Mouse (Mus musculus): ENCODE results near the gene Haus2.
"Not testable (repeated sequence)": the region's sequence is repeated elsewhere in the genome, so short reads cannot be mapped to it uniquely, and the experiment has no call there.

The Haus2 gene

DNA sequence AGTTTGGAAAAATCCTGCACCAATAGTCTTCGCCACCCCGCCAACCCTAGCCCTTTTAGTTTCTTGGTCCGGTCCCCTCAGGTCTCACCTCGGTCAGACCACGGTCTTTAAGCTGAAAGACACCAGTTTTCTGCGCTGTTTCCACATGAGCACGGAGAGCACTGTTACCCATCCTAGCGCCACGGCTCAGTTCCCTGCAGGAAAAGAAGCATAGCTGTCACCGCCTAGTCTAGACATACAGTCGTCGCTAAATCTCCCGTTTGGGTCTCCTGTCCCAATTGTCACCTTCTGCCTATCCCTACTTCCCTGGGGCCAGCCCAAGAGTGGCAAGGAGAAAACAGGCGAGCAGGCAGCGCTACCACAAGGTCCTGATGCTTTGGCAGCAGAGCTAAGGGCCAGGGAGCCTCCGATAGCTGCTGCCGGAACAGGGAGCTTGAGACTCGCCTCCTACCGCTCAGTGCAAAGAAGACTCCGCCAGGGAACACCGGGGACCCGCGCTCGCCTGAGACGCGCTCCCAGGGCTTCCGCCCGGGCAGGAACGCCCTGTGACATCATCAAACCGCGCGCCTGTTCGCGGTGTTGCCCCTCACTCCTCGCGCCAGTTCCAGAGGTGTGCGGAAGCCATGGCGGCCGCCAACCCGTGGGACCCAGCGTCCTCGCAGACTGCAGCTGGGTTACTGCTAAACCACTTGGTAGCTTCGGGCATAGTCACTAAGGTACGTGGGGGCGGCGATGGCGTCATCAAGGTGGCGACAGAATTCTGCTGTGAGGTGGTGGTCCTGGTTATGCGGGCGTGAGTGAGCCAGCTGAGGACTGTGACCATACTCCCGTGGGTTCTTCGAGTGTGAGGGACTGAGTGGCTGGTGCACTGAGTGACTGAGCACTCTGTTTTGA is at the start of gene Haus2, which contains the start of gene Lrrc57:
TSS of gene Haus2 (plus strand) at position 554 of the 894 bp plus-strand sequence.
TSS of gene Lrrc57 (minus strand) at position 691 of the 894 bp plus-strand sequence.
- peak; percentile 83 for DNase-seq (ENCODE audit: low read depth, low spot score)

DNA sequence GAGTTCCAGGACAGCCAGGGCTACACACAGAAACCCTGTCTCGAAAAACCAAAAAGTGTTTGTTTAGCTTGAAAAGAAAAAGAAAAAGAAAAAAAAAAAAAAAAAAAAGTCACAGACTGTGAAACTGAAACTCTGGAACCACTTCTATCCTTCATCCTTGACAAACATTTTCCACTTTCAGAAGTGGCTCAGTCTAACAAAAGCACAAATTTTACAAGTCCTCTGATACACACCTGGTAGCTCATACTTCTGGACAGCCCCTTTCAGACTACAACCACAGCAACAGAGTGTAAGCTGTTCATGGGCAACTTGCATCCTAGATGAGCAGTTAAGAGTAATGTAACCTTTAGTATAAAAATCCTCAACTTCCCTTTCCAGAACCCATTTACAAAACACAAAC is 47.7 kb upstream of the Haus2 start:
- no peak for DNase-seq (ENCODE audit: low read depth, low spot score)

DNA sequence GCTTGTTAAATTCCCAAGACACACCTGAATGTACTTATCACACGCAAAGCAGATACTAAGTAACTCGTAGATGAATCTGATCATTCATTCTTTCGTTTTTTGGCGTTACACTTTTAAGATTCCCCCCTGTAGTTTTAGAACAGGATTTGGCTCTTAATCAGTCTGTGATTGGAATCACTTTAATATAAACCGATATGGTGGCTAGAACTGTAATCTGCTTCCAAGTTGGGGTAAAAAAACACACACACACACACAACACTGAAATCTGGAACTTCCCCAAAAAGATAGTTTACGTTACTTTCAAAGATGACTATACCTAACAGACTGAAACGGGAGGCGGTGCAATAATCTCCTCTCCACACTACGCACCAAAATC is 46.3 kb upstream of the Haus2 start:
- DNase-seq (ENCODE audit: low read depth, low spot score) = no peak

DNA sequence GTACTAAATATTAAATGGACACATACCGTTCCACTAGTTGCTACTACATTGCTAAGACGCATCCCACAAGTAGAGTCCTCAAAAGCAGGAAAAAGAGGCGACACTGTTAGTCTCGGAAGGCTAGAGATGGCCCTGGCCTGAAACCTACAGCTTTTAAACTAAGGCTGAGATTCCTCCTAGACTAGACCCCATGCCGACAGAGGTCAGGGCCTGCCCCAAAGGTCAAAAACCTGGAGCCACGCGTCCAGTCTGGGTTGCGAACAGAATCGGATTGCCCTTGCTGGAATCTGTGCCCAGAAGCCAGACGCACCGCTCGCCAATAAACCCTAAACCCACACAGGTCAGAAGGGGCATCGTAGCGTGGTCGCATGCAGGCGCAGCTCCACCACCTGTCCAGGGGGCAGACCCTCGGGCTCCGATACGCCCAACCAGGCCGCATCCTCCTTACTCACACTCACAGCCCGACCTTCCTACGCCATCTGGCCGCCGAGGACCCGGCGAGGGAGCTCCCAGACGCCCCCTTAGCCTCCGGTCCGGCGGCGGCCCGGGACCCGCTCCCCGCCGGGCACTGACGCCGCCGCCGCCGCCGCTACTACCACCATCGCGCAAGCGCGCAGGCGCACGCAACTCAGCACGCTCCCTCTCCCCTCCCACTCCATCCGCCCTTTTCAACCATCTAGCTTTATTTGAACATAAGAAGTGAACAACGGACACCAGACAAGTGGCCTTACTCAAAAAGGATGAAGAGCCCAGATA is 45.8 kb upstream of the Haus2 start, which contains the start of gene Zfp106:
TSS of gene Zfp106 (minus strand) at position 609 of the 756 bp plus-strand sequence.
- DNase-seq (ENCODE audit: low read depth, low spot score) = peak; percentile 77

DNA sequence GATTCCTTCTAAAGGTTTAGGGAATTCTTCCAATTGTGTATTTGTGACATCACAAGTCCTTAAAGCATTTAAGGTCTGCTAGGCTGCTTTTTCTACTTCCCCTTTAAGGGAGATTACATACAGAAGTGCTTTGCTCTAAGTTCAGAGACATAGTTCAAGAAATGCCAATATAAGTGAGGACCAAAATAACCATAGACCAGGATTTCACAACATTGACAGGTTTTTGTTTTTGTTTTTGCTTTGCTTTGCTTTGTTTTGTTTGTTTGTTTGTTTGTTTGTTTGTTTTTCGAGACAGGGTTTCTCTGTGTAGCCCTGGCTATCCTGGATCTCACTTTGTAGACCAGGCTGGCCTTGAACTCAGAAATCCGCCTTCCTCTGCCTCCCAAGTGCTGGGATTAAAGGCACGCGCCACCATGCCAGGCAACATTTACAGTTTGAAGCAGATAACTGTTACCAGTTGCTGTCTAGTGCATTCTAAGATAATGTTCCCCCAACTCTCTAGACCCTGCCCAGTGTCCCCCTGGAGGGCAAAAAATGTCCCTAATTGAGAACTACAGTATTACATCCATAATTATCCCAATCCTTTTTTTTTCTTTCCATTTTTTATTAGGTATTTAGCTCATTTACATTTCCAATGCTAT is 44.5 kb upstream of the Haus2 start:
- DNase-seq (ENCODE audit: low read depth, low spot score) = not testable (repeated sequence)

DNA sequence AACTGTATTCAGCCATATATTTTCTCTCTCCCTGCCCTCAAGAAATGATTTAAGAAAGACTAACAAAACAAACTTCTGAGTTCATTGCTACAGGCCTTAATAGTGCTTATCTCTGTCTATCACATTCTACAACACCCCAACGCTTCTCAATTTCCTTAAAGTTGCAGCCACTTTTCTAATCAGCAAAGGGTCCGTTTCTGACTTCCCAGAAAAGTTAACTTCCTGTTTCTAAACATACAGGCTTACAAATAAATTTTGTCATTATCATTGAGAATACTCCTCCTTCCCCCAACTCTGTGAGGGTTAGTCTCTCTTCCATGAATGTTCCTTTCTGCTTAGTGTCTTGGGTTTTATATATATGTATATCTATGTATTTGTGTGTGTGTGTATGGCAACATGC is 43.8 kb upstream of the Haus2 start:
- no peak for DNase-seq (ENCODE audit: low read depth, low spot score)

DNA sequence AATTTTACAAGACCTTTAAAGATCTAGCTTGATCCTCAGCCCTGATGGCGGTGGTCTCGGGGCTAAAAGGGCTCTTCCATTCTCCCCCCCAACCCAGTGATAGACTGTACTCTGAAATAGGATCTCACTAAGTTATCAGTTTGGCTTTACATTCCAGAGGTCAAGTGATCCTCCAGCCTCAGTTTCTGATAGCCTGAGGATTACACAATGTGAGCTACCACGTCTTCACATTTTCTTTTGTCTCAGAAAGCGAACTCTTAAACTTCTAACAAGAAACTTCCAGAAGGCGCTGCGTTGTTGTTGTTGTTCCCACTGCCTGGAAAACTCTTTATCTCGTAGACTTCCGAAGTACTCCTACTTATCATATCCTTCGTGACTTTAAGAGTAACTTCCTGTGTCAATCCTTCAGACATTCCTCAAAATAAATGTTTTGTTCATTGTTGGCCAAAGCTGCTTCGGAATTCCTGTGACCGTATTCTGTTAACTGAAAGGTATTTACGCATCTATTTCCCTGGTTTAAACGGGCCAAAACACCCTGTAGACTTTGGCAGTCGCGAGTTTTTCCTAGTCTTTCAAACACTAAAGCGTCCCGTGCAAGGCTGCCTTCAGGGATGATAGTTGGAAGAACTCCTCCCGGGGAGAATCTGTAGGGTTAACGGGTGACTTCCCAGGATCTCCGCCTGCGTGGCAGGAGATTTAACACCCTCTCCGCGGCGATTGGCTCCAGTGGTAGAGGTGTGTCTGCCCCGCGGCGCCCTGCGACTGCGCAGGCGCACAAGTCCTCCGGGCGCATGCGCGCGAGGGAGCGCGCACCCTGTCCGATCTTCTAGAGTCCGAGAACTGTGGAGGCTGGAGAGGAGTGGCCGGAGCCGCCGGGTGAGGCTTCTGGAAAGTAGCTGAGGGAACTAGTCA is 42.0 kb upstream of the Haus2 start, which contains the start of gene Snap23:
TSS of gene Snap23 (plus strand) at position 786 of the 912 bp plus-strand sequence.
- DNase-seq (ENCODE audit: low read depth, low spot score) = peak; percentile 94

DNA sequence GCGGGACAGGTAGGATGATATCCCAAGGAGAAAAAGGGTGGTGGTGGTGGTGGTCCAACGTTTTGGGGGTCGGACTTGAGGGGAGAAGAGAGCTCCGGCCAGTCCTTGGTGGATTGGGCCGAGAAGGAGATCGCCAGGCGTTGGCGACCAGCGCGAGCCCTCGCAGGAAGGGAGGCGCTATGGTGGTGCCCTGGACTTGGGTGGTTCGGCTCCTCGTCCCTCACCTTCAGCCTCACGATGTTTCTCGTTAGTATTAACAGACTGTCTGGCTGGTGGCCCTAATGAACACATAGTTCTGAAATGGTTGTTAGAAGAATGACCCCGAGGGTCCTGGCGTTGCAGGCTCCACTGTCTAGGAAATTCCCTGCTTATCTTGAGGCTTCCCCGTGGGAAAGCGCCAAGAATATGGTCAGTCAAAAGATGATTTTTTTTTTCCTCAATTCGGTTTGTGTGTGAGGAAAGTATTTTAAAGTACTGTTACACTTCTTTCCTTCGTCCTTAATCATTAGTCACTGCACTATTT is 41.3 kb upstream of the Haus2 start:
- no peak for DNase-seq (ENCODE audit: low read depth, low spot score)

DNA sequence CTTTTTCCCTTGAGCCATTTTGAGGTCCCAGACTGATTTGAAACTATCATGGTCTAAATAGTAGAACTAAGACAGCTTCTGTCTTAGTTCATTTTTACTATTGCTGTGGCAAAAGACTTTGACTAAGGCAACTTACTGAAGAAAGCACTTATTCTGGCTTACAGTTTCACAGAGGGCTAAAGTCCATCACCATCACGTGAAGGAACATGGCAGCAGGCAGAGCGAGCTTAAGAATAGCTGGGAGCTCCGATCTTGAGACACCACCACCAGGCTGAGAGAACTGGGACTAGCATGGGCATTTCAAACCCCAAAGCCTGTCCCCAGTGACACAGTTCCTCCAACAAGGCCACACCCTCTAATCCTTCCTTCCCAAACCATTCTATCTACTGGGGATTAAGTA is 38.1 kb upstream of the Haus2 start:
- no peak for DNase-seq (ENCODE audit: low read depth, low spot score)

DNA sequence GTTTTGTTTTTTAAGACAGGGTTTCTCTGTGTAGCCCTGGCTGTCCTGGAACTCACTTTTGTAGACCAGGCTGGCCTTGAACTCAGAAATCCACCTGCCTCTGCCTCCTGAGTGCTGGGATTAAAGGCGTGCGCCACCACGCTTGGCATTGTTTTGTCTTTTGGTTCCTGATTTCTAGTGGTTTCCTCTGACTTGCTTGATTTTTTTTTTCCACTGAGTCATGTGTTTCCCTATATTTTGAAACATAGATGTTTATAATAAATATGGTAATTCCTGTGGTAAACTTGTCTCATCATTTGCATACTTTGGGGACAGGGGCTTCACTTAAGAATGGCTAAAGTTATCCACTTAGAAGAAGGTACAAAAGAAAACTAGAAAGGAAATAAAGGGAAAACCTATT is 37.0 kb upstream of the Haus2 start:
- not testable (repeated sequence) for DNase-seq (ENCODE audit: low read depth, low spot score)

DNA sequence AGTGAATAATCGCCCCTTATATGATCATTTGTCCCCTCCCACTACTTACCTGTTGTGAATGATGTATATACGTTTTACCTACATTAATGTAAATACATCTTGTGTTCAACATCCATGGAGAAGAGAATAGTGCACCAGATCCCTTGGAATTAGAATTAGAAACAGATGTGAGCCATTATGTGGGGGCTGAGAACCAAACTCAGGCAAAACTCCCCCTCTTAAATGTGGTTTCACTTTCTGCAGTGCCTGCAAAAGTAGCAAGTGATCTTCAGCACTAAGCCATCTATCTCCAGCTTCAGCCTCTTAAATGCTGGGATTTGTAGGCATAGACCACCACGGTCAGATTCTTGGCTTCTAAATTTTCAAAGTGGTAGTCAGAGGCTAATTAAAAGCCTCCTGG is 34.1 kb upstream of the Haus2 start:
- DNase-seq (ENCODE audit: low read depth, low spot score) = no peak

DNA sequence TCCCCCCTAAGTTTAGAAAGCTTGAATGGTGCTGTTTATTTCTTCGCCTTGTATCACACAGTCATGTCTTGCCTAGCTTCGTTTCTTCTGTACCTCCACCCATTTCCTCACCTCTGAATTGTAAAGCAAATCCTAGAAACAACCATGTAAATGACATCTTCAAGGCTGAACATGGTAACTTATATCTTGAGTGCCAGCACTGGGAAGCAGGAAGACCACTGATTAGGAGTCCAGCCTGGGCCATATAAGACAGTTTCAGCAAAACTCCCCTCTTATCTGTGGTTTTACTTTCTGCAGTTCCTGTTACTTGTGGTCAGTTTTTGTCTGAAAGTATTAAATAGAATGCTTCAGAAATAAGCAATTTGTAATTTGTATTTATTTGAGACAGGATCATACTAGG is 33.2 kb upstream of the Haus2 start:
- no peak for DNase-seq (ENCODE audit: low read depth, low spot score)

DNA sequence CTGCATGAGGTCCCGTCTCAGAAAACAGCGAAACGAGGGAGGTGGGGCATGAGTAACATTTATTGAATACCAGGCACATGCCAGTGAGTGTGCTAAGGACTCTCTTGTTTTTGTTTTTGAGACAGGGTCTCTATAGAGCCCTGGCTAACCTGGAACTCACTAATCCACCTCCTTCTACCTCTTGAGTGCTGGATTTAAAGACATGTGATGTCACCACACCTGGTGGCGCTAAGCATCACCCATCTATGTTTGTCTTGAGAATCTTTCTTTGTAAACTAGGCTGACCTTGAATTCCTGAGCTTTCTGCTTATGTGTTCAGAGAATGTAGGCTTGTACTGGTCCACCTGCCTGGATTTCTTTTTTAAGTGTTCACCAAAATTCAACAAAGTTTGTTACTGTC is 31.4 kb upstream of the Haus2 start:
- no peak for DNase-seq (ENCODE audit: low read depth, low spot score)

DNA sequence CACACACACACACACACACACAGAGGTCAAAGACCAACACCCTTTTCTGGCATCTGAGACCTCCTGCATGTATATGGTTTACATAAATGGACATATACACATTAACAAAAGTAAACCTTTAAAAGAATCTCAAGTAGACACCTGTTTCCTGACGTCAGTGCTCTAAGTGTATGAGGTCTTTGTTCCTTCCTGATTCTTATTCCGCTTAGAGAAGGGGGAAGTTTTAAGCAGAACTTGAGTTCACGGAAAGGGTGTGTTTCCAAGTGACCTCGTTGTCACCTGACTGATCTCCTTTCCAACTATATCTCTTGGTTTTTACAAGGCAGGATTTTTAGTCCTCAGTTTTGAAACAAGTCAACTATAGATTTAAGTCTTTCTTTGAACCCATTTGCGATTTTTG is 30.9 kb upstream of the Haus2 start:
- no peak for DNase-seq (ENCODE audit: low read depth, low spot score)

DNA sequence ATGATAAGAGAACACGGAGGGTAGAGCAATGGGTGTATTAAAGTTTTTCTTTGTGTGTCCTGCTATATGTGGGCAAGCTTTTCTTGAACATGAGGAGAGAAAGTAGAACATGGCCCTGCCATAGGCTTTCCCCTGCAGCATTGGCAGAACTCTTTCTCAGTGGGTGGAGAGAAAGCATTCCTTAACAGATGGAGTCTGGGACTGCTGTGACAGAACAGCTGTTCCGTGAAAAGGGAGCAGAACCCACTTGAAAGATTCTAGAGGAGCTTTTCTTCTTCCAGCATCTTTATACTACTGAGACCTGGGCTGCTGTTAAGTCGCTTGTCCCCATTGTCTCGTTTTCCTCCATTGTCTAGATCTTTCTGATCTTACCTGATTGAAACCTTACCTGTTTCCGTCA is 19.4 kb upstream of the Haus2 start:
- no peak for DNase-seq (ENCODE audit: low read depth, low spot score)

DNA sequence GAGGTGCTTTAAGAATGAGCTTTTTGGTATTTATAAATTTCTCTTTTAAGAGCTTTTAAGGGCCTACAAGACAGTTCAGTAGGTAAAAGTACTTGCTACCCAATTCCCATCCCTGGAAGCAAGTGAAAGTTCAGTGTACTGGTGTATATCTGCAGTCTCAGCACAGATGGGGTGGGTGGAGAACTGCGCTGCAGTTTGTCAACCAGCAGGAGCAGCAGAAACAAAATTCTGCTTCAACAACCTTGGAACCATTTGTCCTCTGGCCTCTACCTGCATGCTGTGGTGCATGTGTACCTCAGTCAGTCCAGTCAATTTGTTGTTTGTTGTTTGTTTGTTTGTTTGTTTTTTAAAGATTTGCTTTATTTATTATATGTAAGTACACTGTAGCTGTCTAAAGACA is 17.0 kb upstream of the Haus2 start:
- DNase-seq (ENCODE audit: low read depth, low spot score) = no peak

DNA sequence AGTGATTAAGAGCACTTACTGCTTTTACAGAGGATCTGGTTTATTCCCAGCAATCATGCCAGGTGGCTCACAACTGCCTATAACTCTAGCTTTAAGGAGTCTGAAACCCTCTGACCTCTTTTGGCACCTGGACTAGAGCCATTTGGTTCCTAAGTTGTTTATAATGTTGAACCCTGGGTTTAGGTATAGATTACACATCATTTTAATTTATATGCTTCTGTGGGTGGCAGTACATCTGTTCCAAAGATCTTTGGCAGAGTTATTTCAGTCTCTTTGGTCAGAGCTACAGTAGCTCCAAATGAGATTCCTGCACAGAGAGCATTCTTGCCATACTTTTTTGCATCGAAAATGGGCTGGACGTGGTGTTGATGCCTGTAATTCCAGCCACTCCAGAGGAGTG is 11.4 kb upstream of the Haus2 start:
- DNase-seq (ENCODE audit: low read depth, low spot score) = no peak

DNA sequence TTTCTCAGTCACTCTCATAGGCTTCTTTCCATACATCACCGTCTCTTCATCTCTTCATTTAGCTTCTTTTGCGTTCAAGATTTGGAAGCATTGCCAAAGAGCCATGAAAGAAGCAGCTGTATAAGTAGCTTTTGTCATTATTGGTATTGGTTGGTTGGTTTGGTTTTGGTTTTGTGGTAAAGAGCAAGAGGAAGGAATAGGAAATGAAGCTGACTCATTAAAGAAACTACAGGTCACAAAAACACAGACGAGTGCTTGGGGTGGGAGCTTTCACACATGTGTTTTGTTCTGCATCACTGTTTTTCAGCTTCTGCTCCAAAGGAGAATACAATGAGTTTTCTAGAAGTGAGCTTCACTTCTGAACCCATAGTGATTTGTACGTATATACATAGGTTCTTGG is 9.7 kb upstream of the Haus2 start:
- no peak for DNase-seq (ENCODE audit: low read depth, low spot score)

DNA sequence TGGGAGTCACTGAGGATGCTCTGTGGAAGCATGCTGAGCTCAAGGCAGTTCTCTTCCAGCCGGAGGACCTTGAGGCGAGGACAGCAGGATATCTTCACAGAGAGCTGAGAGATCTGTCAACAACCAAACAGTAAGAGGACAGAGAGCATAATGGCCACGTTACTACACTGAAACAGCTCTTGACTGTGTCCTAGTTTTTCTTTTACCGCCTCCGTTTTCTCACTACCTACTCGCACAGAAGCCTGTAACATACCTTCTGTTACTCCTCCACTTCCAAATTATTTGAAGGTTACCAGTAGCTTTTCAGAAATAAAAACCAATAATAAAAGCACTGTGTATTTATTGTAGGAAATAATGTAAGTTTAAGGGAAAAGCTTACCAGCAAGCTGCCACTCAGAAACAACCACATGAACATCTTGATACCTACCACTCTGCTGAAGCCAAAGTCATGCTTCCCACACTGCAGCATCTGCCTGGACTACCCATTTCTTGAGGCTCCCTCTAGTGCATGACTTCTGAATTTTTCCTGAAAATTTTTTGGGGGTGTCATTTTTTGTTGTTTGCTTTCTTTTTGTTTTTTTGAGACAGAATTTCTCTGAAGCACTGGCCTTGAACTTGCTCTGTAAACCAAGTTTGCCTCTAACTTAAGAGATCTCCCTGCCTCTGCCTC is 3.0 kb upstream of the Haus2 start:
- DNase-seq (ENCODE audit: low read depth, low spot score) = no peak

Data from retina, postnatal 7 days (tissue).